Mouse (Mus musculus): ENCODE measurements around the gene Sh3rf3. TPM values are rescaled to one million over a fixed set of nuclear protein-coding genes. Genes with fewer than 3 reads are reported as not detected.

The Sh3rf3 gene
- polyA plus RNA-seq, 1 experiment from 2014 or later: 0.43 TPM

DNA sequence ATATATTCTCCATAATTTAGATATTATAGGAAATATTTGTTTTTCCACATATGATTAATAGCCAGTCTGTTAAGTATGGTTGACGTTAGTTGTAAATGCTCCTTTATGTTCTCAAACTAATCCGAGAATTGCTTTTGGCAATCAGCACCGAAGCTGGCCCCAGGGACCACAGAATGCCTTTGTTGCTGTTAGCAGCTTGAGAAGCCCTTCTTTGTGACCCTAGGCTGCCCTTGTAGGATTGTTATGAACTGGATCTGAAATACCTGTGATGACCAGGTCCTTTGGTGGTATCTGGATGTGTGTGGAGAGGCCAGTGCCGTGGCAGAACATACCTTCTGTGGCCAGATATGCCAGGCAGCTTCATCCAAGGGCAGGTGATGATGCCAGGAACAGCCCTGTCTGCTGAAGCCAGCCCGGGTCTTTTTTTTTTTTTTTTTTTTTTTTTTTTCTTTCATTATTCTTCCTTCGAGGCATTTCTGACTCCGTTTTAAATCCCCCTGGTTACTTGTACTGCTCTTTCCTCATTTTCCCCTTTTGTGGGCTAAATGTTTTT lies 10.9 kb downstream of the Sh3rf3 start:
- no peak overlapping the region for H3K4me3 ChIP-seq (replicated peaks)
- no peak overlapping the region for H3K9ac ChIP-seq
- H3K4me1 ChIP-seq (replicated peaks): no peaks in the 10 kb centered on the region
- WGBS: 71% methylated on average over 7 of the region's 7 CpGs
- no peaks in the 10 kb centered on the region for H3K9me3 ChIP-seq
- no peak for ATAC-seq
- no peak overlapping the region for H3K27ac ChIP-seq
- no peaks in the 10 kb centered on the region for H3K27me3 ChIP-seq (replicated peaks)
- no peak overlapping the region for H3K4me2 ChIP-seq (replicated peaks)
- no peaks in the 10 kb centered on the region for H3K36me3 ChIP-seq

- 80% methylated on average over 11 of the region's 11 CpGs for WGBS
- Histone ChIP-seq H3K4me2 (replicated peaks) (no peak overlapping the region), H3K9ac (no peak overlapping the region), H3K27me3 (replicated peaks) (no peaks in the 10 kb centered on the region), H3K4me3 (replicated peaks) (no peak overlapping the region), H3K27ac (no peak overlapping the region), H3K4me1 (replicated peaks) (no peaks in the 10 kb centered on the region), H3K9me3 (no peaks in the 10 kb centered on the region), H3K36me3 (no peaks in the 10 kb centered on the region)
- ATAC-seq: no peak
These were observed 16.3 kb downstream of the Sh3rf3 start for GRCm38 (mm10) chr10:58829251-58830111.

DNA sequence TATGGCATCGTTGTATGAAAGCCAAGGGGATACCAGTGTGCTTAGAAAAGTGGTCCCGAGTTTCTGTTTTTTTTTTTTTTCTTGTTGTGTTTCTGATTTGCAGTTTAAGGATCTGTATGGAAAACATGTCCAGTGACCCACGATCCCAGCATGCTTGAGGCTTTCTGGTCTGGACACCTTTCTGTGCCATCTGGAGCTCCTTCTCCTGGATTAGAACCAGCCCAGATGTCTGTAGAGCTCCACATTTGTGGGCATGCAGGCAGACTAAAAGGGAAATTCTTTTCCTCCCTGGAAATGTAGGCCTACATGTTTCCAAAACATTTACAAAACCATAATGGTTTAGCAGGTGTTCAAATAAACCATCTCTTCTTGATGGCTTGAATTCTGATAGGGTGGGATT lies 20.0 kb downstream of the Sh3rf3 start:
- H3K27me3 ChIP-seq (replicated peaks): no peaks in the 10 kb centered on the region
- H3K36me3 ChIP-seq: no peaks in the 10 kb centered on the region
- no peak for ATAC-seq
- H3K9me3 ChIP-seq: no peaks in the 10 kb centered on the region
- WGBS: 78% methylated on average over 3 of the region's 3 CpGs
- H3K9ac ChIP-seq: no peak overlapping the region
- H3K4me3 ChIP-seq (replicated peaks): no peak overlapping the region
- no peak overlapping the region for H3K27ac ChIP-seq
- no peak overlapping the region for H3K4me2 ChIP-seq (replicated peaks)
- no peaks in the 10 kb centered on the region for H3K4me1 ChIP-seq (replicated peaks)

GRCm38 (mm10) chr10:58833741-58834178 lies 20.6 kb downstream of the Sh3rf3 start:
- no peaks in the 10 kb centered on the region for H3K27me3 ChIP-seq (replicated peaks)
- no peak for ATAC-seq
- WGBS: 79% methylated on average over 13 of the region's 13 CpGs

DNA sequence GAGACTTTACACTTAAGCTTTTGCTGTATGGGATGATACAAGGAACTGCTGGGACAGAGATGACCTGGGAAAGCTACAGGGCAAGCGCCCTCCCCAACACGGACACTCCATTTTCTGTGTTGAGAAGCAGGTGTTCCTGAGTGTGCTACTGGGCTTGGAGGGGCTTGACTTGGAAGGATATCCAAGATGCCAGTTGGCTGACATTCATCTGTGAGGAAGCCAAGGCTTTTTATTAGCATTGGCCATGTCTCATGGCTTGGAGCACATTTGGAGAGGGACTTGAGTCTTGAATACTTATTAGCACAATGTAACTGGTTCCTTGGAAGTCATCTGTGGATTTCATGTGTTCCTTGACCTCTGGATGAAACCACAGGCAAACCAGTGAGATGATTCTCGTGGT lies 23.2 kb downstream of the Sh3rf3 start:
- no peak for ATAC-seq
- no peak overlapping the region for H3K27ac ChIP-seq
- 89% methylated on average over 3 of the region's 3 CpGs for WGBS
- no peak overlapping the region for H3K9ac ChIP-seq
- no peaks in the 10 kb centered on the region for H3K27me3 ChIP-seq (replicated peaks)
- H3K36me3 ChIP-seq: no peaks in the 10 kb centered on the region
- H3K4me3 ChIP-seq (replicated peaks): no peak overlapping the region
- H3K9me3 ChIP-seq: no peaks in the 10 kb centered on the region
- H3K4me2 ChIP-seq (replicated peaks): no peak overlapping the region
- no peaks in the 10 kb centered on the region for H3K4me1 ChIP-seq (replicated peaks)

More at GRCm38 (mm10) chr10:58833741-58834178, 20.6 kb downstream of the Sh3rf3 start:
- Histone ChIP-seq H3K4me3 (replicated peaks) (no peak overlapping the region), H3K36me3 (no peaks in the 10 kb centered on the region), H3K9me3 (no peaks in the 10 kb centered on the region), H3K27ac (no peak overlapping the region), H3K4me2 (replicated peaks) (no peak overlapping the region), H3K9ac (no peak overlapping the region), H3K4me1 (replicated peaks) (no peaks in the 10 kb centered on the region)

GRCm38 (mm10) chr10:58837504-58837903 lies 24.3 kb downstream of the Sh3rf3 start:
- no peak for ATAC-seq
- Histone ChIP-seq H3K9me3 (no peaks in the 10 kb centered on the region), H3K4me2 (replicated peaks) (no peak overlapping the region), H3K4me1 (replicated peaks) (no peaks in the 10 kb centered on the region), H3K27ac (no peak overlapping the region), H3K4me3 (replicated peaks) (no peak overlapping the region), H3K36me3 (no peaks in the 10 kb centered on the region), H3K27me3 (replicated peaks) (no peaks in the 10 kb centered on the region), H3K9ac (no peak overlapping the region)
- WGBS: 90% methylated on average over 5 of the region's 5 CpGs

DNA sequence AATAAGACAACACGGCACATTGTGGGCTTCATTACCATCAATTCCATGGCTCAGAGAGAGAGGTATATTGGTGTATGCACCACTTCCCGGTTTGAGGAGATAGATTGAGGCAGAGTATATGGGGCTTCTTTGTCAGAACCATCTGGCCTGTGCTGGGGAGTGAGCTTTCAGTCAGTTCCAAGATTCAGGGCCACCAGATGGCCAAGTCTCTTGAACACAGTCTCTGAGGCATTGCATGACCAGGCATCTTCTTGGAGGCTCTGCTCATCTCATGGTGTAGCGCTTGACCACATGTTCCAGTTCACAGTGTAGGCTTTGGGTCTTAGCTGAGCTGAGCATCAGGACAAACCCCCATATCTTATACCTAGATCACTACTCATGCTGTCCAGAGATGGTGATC lies 28.8 kb downstream of the Sh3rf3 start:
- Histone ChIP-seq H3K9ac (no peak overlapping the region), H3K4me3 (replicated peaks) (no peak overlapping the region), H3K4me2 (replicated peaks) (no peak overlapping the region), H3K4me1 (replicated peaks) (no peaks in the 10 kb centered on the region), H3K36me3 (no peaks in the 10 kb centered on the region), H3K9me3 (no peaks in the 10 kb centered on the region), H3K27me3 (replicated peaks) (no peaks in the 10 kb centered on the region), H3K27ac (no peak overlapping the region)
- no peak for ATAC-seq
- WGBS: 86% methylated on average over 3 of the region's 3 CpGs

DNA sequence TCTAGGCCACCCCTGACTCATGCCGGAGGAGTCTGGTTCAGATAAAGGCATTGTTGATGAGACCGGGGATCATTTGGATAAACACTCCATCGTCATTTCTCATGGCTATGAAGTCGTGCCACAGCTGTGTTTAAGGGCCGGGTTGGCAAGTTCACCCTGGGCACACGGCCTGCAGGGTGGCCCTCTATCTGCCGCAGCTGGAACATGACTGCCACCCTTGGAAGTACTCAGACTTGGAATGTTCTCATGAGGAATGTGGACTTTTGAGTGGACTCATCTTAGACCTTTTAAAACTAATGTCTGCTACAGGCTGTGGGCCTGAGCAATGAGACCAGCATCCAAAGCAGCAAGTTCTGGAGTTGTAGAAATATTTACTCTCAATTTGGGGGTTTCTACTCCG lies 29.9 kb downstream of the Sh3rf3 start:
- no peak for ATAC-seq
- Histone ChIP-seq H3K9me3 (no peaks in the 10 kb centered on the region), H3K4me1 (replicated peaks) (no peaks in the 10 kb centered on the region), H3K27ac (no peak overlapping the region), H3K36me3 (no peaks in the 10 kb centered on the region), H3K4me2 (replicated peaks) (no peak overlapping the region), H3K4me3 (replicated peaks) (no peak overlapping the region), H3K27me3 (replicated peaks) (no peaks in the 10 kb centered on the region), H3K9ac (no peak overlapping the region)
- WGBS: 75% methylated on average over 8 of the region's 8 CpGs

- Histone ChIP-seq H3K27me3 (replicated peaks) (no peaks in the 10 kb centered on the region), H3K9ac (no peak overlapping the region), H3K27ac (no peak overlapping the region), H3K4me2 (replicated peaks) (no peak overlapping the region), H3K36me3 (no peaks in the 10 kb centered on the region), H3K4me3 (replicated peaks) (no peak overlapping the region), H3K4me1 (replicated peaks) (no peaks in the 10 kb centered on the region), H3K9me3 (no peaks in the 10 kb centered on the region)
- no peak for ATAC-seq
- whole genome bisulfite sequencing: 75% methylated on average over 5 of the region's 5 CpGs
These were observed 35.0 kb downstream of the Sh3rf3 start for GRCm38 (mm10) chr10:58848127-58848526.

- Histone ChIP-seq H3K9me3 (no peaks in the 10 kb centered on the region), H3K27me3 (replicated peaks) (no peaks in the 10 kb centered on the region), H3K9ac (no peak overlapping the region), H3K4me1 (replicated peaks) (no peaks in the 10 kb centered on the region), H3K27ac (no peak overlapping the region), H3K4me3 (replicated peaks) (no peak overlapping the region), H3K4me2 (replicated peaks) (no peak overlapping the region), H3K36me3 (no peaks in the 10 kb centered on the region)
- no peak for ATAC-seq
- WGBS: 76% methylated on average over 6 of the region's 6 CpGs
These were observed 35.4 kb downstream of the Sh3rf3 start for GRCm38 (mm10) chr10:58848536-58848935.

GRCm38 (mm10) chr10:58854548-58855198 lies 41.5 kb downstream of the Sh3rf3 start:
- 11% methylated on average over 14 of the region's 14 CpGs for WGBS
- H3K9me3 ChIP-seq: no peaks in the 10 kb centered on the region
- no peak overlapping the region for H3K4me3 ChIP-seq (replicated peaks)
- no peaks in the 10 kb centered on the region for H3K36me3 ChIP-seq
- H3K27ac ChIP-seq: no peak overlapping the region
- ATAC-seq: no peak
- H3K9ac ChIP-seq: no peak overlapping the region
- 0 out of 2 replicates have a peak overlapping the region, but pooled peaks have one; percentile 4 for H3K4me2 ChIP-seq (replicated peaks)
- no peaks in the 10 kb centered on the region for H3K4me1 ChIP-seq (replicated peaks)
- no peaks in the 10 kb centered on the region for H3K27me3 ChIP-seq (replicated peaks)

DNA sequence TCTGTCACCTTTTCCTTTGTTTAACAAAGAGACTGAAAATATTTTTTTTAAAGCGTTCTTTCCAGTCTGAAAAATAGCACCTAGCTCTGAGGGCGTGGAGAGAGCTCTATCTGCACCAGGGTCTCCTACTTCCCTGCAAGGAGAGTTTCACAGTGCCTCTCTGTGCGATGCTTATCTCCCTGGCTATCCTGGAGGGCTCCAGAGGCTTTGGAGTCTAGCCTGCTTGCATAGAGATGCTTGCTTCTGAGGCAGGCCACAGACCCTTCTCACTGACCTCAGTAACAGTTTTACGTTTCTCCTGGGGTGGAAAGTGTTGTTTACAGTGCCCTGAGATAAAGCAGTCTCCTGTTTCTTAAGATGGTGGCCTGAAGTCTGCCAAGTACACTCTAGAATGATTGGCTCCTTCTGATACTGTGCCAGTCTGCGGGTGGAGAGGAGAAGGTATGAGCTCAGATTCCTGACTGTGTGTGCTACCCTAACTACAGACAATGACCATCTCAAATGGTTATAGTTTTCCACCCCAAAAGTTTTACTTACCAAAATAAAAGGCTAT lies 42.1 kb downstream of the Sh3rf3 start:
- no peaks in the 10 kb centered on the region for H3K27me3 ChIP-seq (replicated peaks)
- WGBS: 28% methylated on average over 5 of the region's 5 CpGs
- no peak overlapping the region for H3K4me2 ChIP-seq (replicated peaks)
- no peak overlapping the region for H3K4me3 ChIP-seq (replicated peaks)
- H3K9ac ChIP-seq: no peak overlapping the region
- H3K4me1 ChIP-seq (replicated peaks): no peaks in the 10 kb centered on the region
- no peak for ATAC-seq
- H3K27ac ChIP-seq: no peak overlapping the region
- H3K36me3 ChIP-seq: no peaks in the 10 kb centered on the region
- H3K9me3 ChIP-seq: no peaks in the 10 kb centered on the region
